ENCODE assay signal across 10 mouse cellular contexts in genomic region chr1:11492936-11493335, GRCm38 (mm10).
"Had no signal": no experiment of that assay in that cellular context is flagged by ENCODE, and none has a peak within 500 bp of the region (broad histone marks: within the 10 kb centered on the region; RNA-seq: fewer than 3 reads in every experiment).

No protein-coding gene starts in this region.

- DNase-seq: liver, postnatal 0 days; lung, embryonic 14.5 days; lung, postnatal 10 days; lung, postnatal 4 days; midbrain, embryonic 14.5 days; retina, postnatal 1 day; right cerebral cortex, adult 18-20 months; thymus, adult 2 months; thymus, postnatal 25 days; thymus, postnatal 4 days had no signal
